Mouse (Mus musculus) CH12.LX (cell line): ENCODE data around the gene Galnt14. TPM values are rescaled to one million over a fixed set of nuclear protein-coding genes. Genes with fewer than 3 reads are reported as not detected.
A peak's percentile ranks its signal among the peaks of the same experiment; 100 is the strongest.

ENCODE experiments used
- DNase-seq: peaks from one replicate; pipeline ENCODE4 v3.0.0-alpha.2; 2013; ENCODE audit errors: extremely low read depth
- H3K27ac ChIP-seq: 2 replicates; pipeline ENCODE4 v1.5.1; 2012; ENCODE audit warnings: low read depth, mild to moderate bottlenecking, control low read depth, moderate library complexity; ENCODE audit not compliant: insufficient read depth
- H3K27me3 ChIP-seq: replicated peaks from 2 replicates; pipeline ENCODE3; 2012; ENCODE audit warnings: inconsistent platforms
- H3K36me3 ChIP-seq, 2 experiments: replicated peaks in 1 of 2; 2 replicates each; pipeline versions ENCODE3 to v1.6.1; 2012; ENCODE audit warnings: inconsistent platforms in 1 of 2, low read length in 1 of 2, mild to moderate bottlenecking in 1 of 2, mixed read lengths in 1 of 2, moderate library complexity in 1 of 2; ENCODE audit not compliant: control insufficient read depth in 1 of 2, insufficient read depth in 1 of 2
- H3K4me1 ChIP-seq, 2 experiments: 2 replicates each; pipeline ENCODE4 v1.6.1; 2012; ENCODE audit warnings: inconsistent platforms in 1 of 2, moderate library complexity in 1 of 2; ENCODE audit not compliant: insufficient read depth in 2 of 2, control insufficient read depth in 1 of 2
- H3K4me2 ChIP-seq: 2 replicates; pipeline ENCODE4 v1.6.1; 2012; ENCODE audit warnings: low read depth, mild to moderate bottlenecking, control low read depth; ENCODE audit not compliant: poor library complexity, insufficient read depth, severe bottlenecking
- H3K4me3 ChIP-seq, 3 experiments: fragments of 150-350 bp in 1 of 3; sonication (generic) in 1 of 3; replicated peaks in 1 of 3; 2 replicates each; pipeline versions ENCODE3 to v1.5.1; 2011 to 2012; ENCODE audit warnings: low read depth in 2 of 3, low read length in 2 of 3, mild to moderate bottlenecking in 2 of 3, moderate library complexity in 2 of 3, control low read depth in 1 of 3, improper control_type of control experiment in 1 of 3, inconsistent platforms in 1 of 3, mixed read lengths in 1 of 3; ENCODE audit not compliant: poor library complexity in 1 of 3
- H3K79me2 ChIP-seq: replicated peaks from 2 replicates; pipeline ENCODE4 v1.6.1; 2012; ENCODE audit warnings: mild to moderate bottlenecking, moderate library complexity; ENCODE audit not compliant: control insufficient read depth, poor library complexity, insufficient read depth, severe bottlenecking; ENCODE audit errors: extremely low read depth
- H3K9ac ChIP-seq: 2 replicates; pipeline ENCODE4 v1.6.1; 2012; ENCODE audit warnings: low read depth, mild to moderate bottlenecking, control low read depth, moderate library complexity; ENCODE audit not compliant: insufficient read depth
- H3K9me3 ChIP-seq: replicated peaks from 2 replicates; pipeline ENCODE3; 2012; ENCODE audit warnings: low read length, inconsistent platforms, mixed read lengths
- CHD2 ChIP-seq: IDR thresholded peaks from 2 replicates; pipeline ENCODE4 v1.6.1; 2011; ENCODE audit warnings: low read length, improper control_type of control experiment
- EP300 ChIP-seq: IDR thresholded peaks from 2 replicates; pipeline ENCODE4 v1.6.1; 2011; ENCODE audit warnings: low read length, improper control_type of control experiment
- JUN ChIP-seq: IDR thresholded peaks from 2 replicates; pipeline ENCODE4 v1.6.1; 2011; ENCODE audit warnings: low read depth, mild to moderate bottlenecking, low read length, improper control_type of control experiment, moderate library complexity; ENCODE audit not compliant: insufficient read depth
- JUND ChIP-seq: conservative IDR thresholded peaks from 2 replicates; pipeline ENCODE4 v1.6.1; 2011; ENCODE audit warnings: low read depth, low read length, improper control_type of control experiment
- KAT2A ChIP-seq: IDR thresholded peaks from 2 replicates; pipeline ENCODE4 v1.6.1; 2012; ENCODE audit warnings: low read length, improper control_type of control experiment, inconsistent platforms; ENCODE audit not compliant: insufficient replicate concordance
- MAZ ChIP-seq: IDR thresholded peaks from 2 replicates; pipeline ENCODE4 v1.6.1; 2012; ENCODE audit warnings: low read depth, mild to moderate bottlenecking, inconsistent platforms, low read length, improper control_type of control experiment, moderate library complexity
- MXI1 ChIP-seq: IDR thresholded peaks from 2 replicates; pipeline ENCODE4 v1.6.1; 2011; ENCODE audit warnings: mild to moderate bottlenecking, low read depth, low read length, improper control_type of control experiment
- MYC ChIP-seq: IDR thresholded peaks from 2 replicates; pipeline ENCODE4 v1.6.1; 2011; ENCODE audit warnings: low read depth, mild to moderate bottlenecking, improper control_type of control experiment, low read length
- NELFE ChIP-seq: IDR thresholded peaks from 2 replicates; pipeline ENCODE4 v1.6.1; 2011; ENCODE audit warnings: low read depth, low read length, improper control_type of control experiment
- RCOR1 ChIP-seq: conservative IDR thresholded peaks from 2 replicates; pipeline ENCODE4 v1.6.1; 2012; ENCODE audit warnings: low read depth, mild to moderate bottlenecking, inconsistent platforms, low read length, improper control_type of control experiment
- TBP ChIP-seq: conservative IDR thresholded peaks from 2 replicates; pipeline ENCODE4 v1.6.1; 2011; ENCODE audit warnings: low read depth, low read length, improper control_type of control experiment
- UBTF ChIP-seq: IDR thresholded peaks from 2 replicates; pipeline ENCODE4 v1.6.1; 2012; ENCODE audit warnings: low read depth, mild to moderate bottlenecking, inconsistent platforms, low read length, improper control_type of control experiment, moderate library complexity
- USF1 ChIP-seq: IDR thresholded peaks from 2 replicates; pipeline ENCODE4 v1.6.1; 2014; ENCODE audit warnings: low read depth, mild to moderate bottlenecking, inconsistent platforms, low read length, improper control_type of control experiment
- USF2 ChIP-seq: conservative IDR thresholded peaks from 2 replicates; pipeline ENCODE4 v1.6.1; 2011; ENCODE audit warnings: low read depth, low read length, improper control_type of control experiment
- ZC3H11A ChIP-seq: IDR thresholded peaks from 2 replicates; pipeline ENCODE4 v1.6.1; 2012; ENCODE audit warnings: low read depth, mild to moderate bottlenecking, inconsistent platforms, low read length, improper control_type of control experiment
- ZKSCAN1 ChIP-seq: IDR thresholded peaks from 2 replicates; pipeline ENCODE4 v1.6.1; 2012; ENCODE audit warnings: low read depth, inconsistent platforms, low read length, improper control_type of control experiment, borderline replicate concordance
- ZNF384 ChIP-seq: IDR thresholded peaks from 2 replicates; pipeline ENCODE4 v1.6.1; 2012; ENCODE audit warnings: low read depth, low read length, improper control_type of control experiment, inconsistent platforms
- dilution Hi-C: fragments of 300-500 bp; cut with MboI; formaldehyde crosslinking; loops from 2 replicates; pipeline ENCODE4 v1.14.3; 2020; ENCODE audit warnings: low sequenced_read_pairs; ENCODE audit not compliant: extremely low pct_unique_long_range_greater_than_20kb, extremely low pct_ligation_motif_present
- in situ Hi-C: fragments of 300-500 bp; cut with MboI; formaldehyde crosslinking; loops from 3 replicates; pipeline ENCODE4 v1.14.3; 2019; ENCODE audit warnings: low sequenced_read_pairs, low pct_ligation_motif_present, low pct_unique_long_range_greater_than_20kb, mixed read lengths
- polyA plus RNA-seq: library from polyadenylated mRNA; unstranded; fragments of >175 nt; gene quantifications from 2 replicates; pipeline ENCODE4 v1.2.1, GENCODE M21; 2012; ENCODE audit warnings: low read depth; ENCODE audit not compliant: insufficient read length
- total RNA-seq, 2 experiments: library from RNA; depleted of rRNA; stranded (reverse); fragments of 300-350 nt in 1 of 2; fragments of >200 nt in 1 of 2; gene quantifications; 2 replicates each; pipeline ENCODE4 v1.2.3; 2012 to 2014

The Galnt14 gene
- total and polyA plus RNA-seq, 3 experiments: 1.0 to 5.8 (median 2.4) TPM

DNA sequence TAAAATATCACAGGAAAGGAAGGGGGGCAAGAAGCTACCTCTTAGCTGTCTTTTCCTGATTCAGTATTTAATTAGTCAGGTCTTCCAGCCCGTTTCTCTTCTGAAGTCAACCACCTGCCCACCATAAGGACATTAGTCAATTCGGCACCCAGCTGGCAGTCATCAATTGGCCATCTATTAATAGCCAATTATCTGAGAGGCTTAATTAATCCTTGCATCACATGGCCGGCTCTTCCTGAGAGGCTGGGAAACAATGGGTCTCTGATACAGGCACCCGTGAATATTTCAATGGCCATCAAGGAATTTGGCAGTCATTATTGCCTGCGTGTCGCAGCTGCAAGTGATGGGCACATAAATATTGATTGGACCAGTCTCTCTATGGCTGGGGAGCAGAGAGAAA, 10.4 kb downstream of the Galnt14 start:
- in situ Hi-C loops: no loop called here
- DNase-seq: no peak
- Histone ChIP-seq H3K36me3 (no peaks in the 10 kb centered on the region), H3K4me2 (no peak overlapping the region), H3K9me3 (no peaks in the 10 kb centered on the region), H3K4me1 (peaks cover 0 to 3% of the 10 kb centered on the region in 2 experiments; a peak in 2 of 4 replicates), H3K79me2 (no peaks in the 10 kb centered on the region), H3K4me3 (no peak overlapping the region), H3K27me3 (no peaks in the 10 kb centered on the region), H3K27ac (no peak overlapping the region), H3K9ac (no peak overlapping the region)
- TF ChIP-seq ZC3H11A: no peak
- no peak for TF ChIP-seq USF2
- no peak for TF ChIP-seq UBTF
- no peak for TF ChIP-seq MXI1
- no peak for TF ChIP-seq ZNF384
- TF ChIP-seq JUN: no peak
- TF ChIP-seq MYC: no peak
- no peak for TF ChIP-seq ZKSCAN1
- TF ChIP-seq TBP: no peak
- TF ChIP-seq EP300: no peak
- TF ChIP-seq USF1: no peak
- TF ChIP-seq MAZ: no peak
- TF ChIP-seq RCOR1: no peak
- dilution Hi-C loops: no loop called here

DNA sequence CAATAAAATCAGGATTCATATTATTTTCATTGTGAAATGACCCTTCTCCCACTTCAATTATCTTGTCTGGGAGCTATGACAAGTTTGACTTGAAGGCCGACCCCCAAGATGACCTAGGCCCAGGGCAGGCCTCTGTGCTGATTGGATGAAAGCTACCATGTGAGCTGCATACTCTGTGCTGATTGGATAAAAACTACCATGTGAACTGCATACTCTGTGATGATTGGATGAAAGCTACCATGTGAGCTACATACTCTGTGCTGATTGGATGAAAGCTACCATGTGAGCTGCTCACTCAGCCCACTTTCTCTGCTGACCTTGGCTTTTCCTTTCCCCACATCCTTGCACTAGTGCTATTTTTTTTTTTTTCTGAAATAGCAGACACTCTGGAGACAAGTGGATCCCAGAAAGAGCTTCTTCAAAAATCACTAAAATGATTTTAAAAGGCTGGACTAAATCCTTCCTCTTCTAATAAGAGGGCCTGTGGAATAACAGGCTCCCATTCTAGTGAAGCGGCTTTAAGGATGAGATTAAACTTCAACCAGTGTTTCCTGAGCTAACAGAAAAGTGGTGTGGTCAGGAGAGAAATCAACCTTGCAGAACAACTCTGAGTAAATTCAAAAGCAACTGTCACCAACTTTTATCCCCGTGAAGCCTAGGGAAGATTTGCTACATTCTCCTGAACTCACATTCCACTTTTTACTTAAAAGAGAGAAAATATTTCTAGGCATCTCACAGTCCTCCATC, 15.9 kb downstream of the Galnt14 start:
- no peak overlapping the region for H3K27ac ChIP-seq
- in situ Hi-C loops (no loop called here), dilution Hi-C loops (no loop called here)
- no peak overlapping the region for H3K4me3 ChIP-seq
- H3K27me3 ChIP-seq: no peaks in the 10 kb centered on the region
- H3K9ac ChIP-seq: no peak overlapping the region
- peak; percentile 79 for TF ChIP-seq USF2
- no peak for TF ChIP-seq MXI1
- TF ChIP-seq USF1: peak; percentile 55
- H3K4me1 ChIP-seq: no peaks in the 10 kb centered on the region
- H3K36me3 ChIP-seq: no peaks in the 10 kb centered on the region
- no peaks in the 10 kb centered on the region for H3K79me2 ChIP-seq
- H3K9me3 ChIP-seq: no peaks in the 10 kb centered on the region
- no peak overlapping the region for H3K4me2 ChIP-seq
- DNase-seq: no peak

GRCm38 (mm10) chr17:73688261-73688660, 22.0 kb downstream of the Galnt14 start:
- in situ Hi-C loops (no loop called here), dilution Hi-C loops (no loop called here)
- no peaks in the 10 kb centered on the region for H3K9me3 ChIP-seq
- no peak for DNase-seq
- H3K4me2 ChIP-seq: no peak overlapping the region
- TF ChIP-seq NELFE (no peak), KAT2A (no peak), CHD2 (no peak), JUND (no peak)
- H3K9ac ChIP-seq: no peak overlapping the region
- no peaks in the 10 kb centered on the region for H3K36me3 ChIP-seq
- no peaks in the 10 kb centered on the region for H3K27me3 ChIP-seq
- H3K4me3 ChIP-seq: no peak overlapping the region
- no peaks in the 10 kb centered on the region; a peak in 1 of 4 replicates for H3K4me1 ChIP-seq
- no peak overlapping the region for H3K27ac ChIP-seq
- H3K79me2 ChIP-seq: no peaks in the 10 kb centered on the region
